Mouse (Mus musculus): ENCODE data around the gene Fam171b. TPM values are rescaled to one million over a fixed set of nuclear protein-coding genes. Genes with fewer than 3 reads are reported as not detected.

Gene Fam171b
- 5.4 and 6.4 TPM in 2 replicates for polyA plus RNA-seq (2015; fragmentation: Nextera tagmentation; extraction: Ambion mirVana)

DNA sequence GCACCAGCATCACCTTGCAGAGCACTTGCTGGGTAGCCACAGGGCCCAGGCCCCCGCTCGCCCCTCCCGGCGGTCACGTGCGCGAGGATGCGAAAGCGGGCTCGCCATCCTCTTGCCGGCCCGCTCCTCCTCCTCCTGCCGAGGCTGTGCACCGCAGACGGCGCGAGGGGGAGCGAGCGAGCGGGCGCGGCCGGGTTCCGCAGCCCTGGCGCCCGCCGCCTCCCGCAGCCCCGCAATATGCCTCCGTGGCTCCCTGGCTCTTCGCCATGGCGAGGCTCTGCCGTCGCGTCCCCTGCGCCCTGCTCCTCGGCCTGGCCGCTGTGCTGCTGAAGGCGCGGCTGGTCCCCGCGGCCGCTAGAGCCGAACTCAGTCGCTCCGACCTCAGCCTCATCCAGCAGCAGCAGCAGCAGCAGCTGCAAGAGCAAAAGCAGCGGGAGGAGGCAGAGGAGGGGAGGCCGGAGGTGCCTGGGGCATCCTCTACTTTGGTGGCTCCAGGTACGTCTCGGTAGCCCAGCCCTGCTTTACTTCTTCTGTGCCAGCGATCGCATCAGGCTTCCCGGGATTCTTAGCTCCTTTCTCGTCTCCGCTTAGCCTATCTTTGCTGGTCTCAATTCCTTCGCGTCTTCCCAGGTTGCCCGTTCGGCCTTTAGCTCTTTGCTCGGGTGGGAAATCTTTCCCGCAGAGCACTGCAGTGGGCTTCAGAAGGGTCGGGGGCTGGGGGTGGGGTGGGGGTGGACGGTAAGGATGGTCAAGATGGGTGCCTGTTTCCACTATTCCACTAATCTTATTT lies at the start of gene Fam171b:
Gene Fam171b, plus strand, starts transcription at position 154 of the 790 bp plus-strand sequence.
- H3K27me3 ChIP-seq: peaks cover 10% of the 10 kb centered on the region; the same call in 1 of the 2 replicates
- H3K4me2 ChIP-seq: peak within 1 kb of the TSS; percentile 96
- H3K9ac ChIP-seq: peak within 1 kb of the TSS; percentile 58
- H3K9me3 ChIP-seq (replicated peaks): no peaks in the 10 kb centered on the region
- peak within 1 kb of the TSS; percentile 60 for H3K27ac ChIP-seq
- no peaks in the 10 kb centered on the region for H3K36me3 ChIP-seq
- peaks cover 18% of the 10 kb centered on the region for H3K4me1 ChIP-seq
- peak; percentile 93 for ATAC-seq (replicated peaks; ENCODE audit: low FRiP score)
- under 1% methylated on average over 58 of the region's 63 CpGs for WGBS
- peak within 1 kb of the TSS; percentile 65 for H3K4me3 ChIP-seq (replicated peaks)

DNA sequence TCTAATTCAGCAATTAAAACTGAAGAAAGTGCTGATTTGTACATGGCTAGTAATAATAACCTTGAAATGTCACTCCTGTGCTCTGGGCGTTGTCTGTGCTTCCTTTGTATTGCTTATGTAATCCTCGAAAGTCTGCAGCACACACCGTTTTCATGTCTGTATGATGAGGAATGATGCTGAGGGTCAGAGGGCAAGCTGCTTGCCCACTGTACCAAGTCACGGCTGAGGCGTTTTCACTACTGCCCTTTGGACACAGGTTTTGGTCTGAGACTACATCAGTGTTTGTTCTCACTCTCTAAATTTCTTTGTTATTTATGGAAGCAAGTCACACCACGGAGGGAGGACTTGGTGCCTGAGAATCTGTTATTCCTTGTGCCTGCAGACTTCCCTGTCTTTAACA lies 46.4 kb upstream of the Fam171b start:
- Histone ChIP-seq H3K9ac (no peak overlapping the region), H3K4me3 (replicated peaks) (no peak overlapping the region), H3K4me1 (no peaks in the 10 kb centered on the region), H3K27ac (peak overlapping the region; percentile 22; the same call in 1 of the 2 replicates), H3K36me3 (peaks cover 47% of the 10 kb centered on the region), H3K4me2 (no peak overlapping the region), H3K9me3 (replicated peaks) (no peaks in the 10 kb centered on the region), H3K27me3 (no peaks in the 10 kb centered on the region)
- ATAC-seq (replicated peaks; ENCODE audit: low FRiP score): peak; percentile 64; the same call in 1 of the 2 replicates
- 27% methylated on average over 6 of the region's 6 CpGs for WGBS

- Histone ChIP-seq H3K9me3 (replicated peaks) (no peaks in the 10 kb centered on the region), H3K27me3 (no peaks in the 10 kb centered on the region)
These were observed 45.6 kb upstream of the Fam171b start for GRCm38 (mm10) chr2:83766878-83767277.

GRCm38 (mm10) chr2:83768311-83769047 lies 44.0 kb upstream of the Fam171b start:
- 93% methylated on average over 4 of the region's 4 CpGs for WGBS
- Histone ChIP-seq H3K9ac (no peak overlapping the region), H3K36me3 (peaks cover 67% of the 10 kb centered on the region), H3K9me3 (replicated peaks) (no peaks in the 10 kb centered on the region), H3K4me1 (no peaks in the 10 kb centered on the region), H3K4me2 (no peak overlapping the region), H3K4me3 (replicated peaks) (no peak overlapping the region), H3K27ac (no peak overlapping the region), H3K27me3 (no peaks in the 10 kb centered on the region)
- ATAC-seq (replicated peaks; ENCODE audit: low FRiP score): no peak

More at GRCm38 (mm10) chr2:83766878-83767277, 45.6 kb upstream of the Fam171b start:
- WGBS: 92% methylated on average over 1 of the region's 1 CpGs
- Histone ChIP-seq H3K27ac (0 out of 2 replicates have a peak overlapping the region, but pooled peaks have one; percentile 22), H3K9ac (no peak overlapping the region), H3K36me3 (peaks cover 51% of the 10 kb centered on the region), H3K4me2 (no peak overlapping the region), H3K4me1 (no peaks in the 10 kb centered on the region), H3K4me3 (replicated peaks) (no peak overlapping the region)
- no peak for ATAC-seq (replicated peaks; ENCODE audit: low FRiP score)

DNA sequence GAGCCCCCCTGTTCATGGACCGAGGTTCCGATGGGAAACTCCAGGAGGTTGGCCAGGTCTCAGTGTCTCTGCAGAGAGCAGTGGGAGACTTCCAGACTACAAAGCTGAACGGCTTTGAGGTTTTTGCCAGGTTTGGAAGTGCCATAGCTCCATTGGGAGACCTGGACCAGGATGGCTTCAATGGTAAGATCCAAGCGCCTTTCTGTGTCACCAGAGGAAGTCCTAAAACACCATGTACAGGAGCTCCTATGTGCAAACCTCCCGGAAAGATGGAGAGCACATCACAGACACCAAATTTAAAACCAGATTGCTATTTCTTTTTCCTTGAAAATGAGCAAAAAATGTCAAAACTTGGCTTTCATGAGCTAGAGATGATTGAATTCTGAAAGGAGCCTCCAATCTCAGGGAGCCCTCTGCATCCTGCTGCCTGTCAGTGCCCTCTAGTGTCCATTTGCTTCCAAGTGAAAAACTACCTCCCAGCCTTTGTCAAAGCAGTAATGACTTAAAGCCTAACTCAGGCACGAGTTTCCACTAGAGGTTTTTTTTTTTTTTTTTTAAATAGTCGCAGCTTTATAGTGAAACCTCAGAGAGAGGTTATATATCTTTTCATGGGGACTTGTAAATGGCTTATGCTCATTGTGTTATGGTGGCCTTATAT lies 41.2 kb upstream of the Fam171b start:
- H3K27me3 ChIP-seq: no peaks in the 10 kb centered on the region
- H3K9me3 ChIP-seq (replicated peaks): no peaks in the 10 kb centered on the region
- H3K9ac ChIP-seq: no peak overlapping the region
- no peak overlapping the region for H3K4me2 ChIP-seq
- peaks cover 83% of the 10 kb centered on the region for H3K36me3 ChIP-seq
- H3K4me3 ChIP-seq (replicated peaks): no peak overlapping the region
- no peak overlapping the region for H3K27ac ChIP-seq
- no peaks in the 10 kb centered on the region for H3K4me1 ChIP-seq
- WGBS: 61% methylated on average over 7 of the region's 7 CpGs
- ATAC-seq (replicated peaks; ENCODE audit: low FRiP score): peak; percentile 69; the same call in 1 of the 2 replicates

DNA sequence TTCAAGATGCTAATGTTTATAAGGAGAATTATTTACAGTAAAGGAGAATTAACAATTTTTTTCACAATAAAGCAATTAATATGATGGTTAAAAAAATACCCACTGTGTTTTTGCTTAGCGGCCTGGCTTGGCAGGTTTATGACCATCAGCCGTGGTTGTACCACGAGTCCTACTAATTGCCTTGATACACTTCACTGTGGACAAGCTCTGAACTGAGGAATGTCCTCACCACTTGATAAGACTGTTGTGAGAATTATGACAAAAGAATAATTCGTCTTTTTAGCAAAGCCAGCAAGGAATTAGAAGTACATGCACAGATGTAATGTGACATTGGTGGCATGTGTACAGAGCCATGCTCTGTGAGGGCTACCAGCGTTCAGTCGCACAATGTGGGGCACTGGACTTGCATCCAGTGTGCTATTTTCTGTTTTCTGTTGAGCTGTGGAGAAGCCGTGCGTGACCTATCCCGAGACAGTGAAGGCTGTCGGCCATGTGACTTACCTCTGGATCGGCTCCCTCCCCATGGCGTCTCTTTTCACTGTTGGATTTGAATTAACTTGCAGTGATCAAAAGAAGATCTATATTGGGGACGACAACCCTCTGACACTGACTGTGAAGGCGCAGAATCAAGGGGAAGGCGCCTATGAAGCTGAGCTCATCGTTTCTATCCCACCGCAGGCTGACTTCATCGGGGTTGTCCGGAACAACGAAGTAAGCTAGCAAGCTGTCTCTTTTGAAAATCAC lies 20.9 kb upstream of the Fam171b start:
- H3K9ac ChIP-seq: no peak overlapping the region

DNA sequence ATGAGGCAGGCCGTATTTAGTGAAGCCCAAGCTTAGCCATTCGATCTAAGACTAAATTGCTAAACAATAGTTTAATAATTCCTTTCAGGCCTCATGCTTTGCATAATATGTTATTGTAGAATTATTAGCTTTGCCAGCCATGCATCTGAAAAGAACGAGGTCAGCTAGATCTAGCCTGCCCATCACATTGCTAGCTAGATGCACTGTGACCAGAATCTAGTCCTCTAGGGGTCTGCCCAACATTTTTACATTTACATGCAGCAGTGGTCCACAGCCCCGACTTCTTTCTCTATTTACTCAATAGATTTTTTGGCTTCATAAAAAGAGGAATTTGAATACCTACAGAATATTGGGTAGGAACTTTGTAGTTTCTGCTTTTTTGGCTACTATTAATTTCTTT lies 20.3 kb upstream of the Fam171b start:
- Histone ChIP-seq H3K9me3 (replicated peaks) (no peaks in the 10 kb centered on the region), H3K9ac (no peak overlapping the region), H3K4me1 (no peaks in the 10 kb centered on the region), H3K36me3 (peaks cover 80% of the 10 kb centered on the region), H3K4me2 (no peak overlapping the region), H3K4me3 (replicated peaks) (no peak overlapping the region), H3K27me3 (no peaks in the 10 kb centered on the region), H3K27ac (no peak overlapping the region)
- 92% methylated on average over 4 of the region's 4 CpGs for WGBS
- no peak for ATAC-seq (replicated peaks; ENCODE audit: low FRiP score)

More for the DNA sequence above, 20.9 kb upstream of the Fam171b start:
- H3K36me3 ChIP-seq: peaks cover 74% of the 10 kb centered on the region
- H3K27me3 ChIP-seq: no peaks in the 10 kb centered on the region
- H3K27ac ChIP-seq: no peak overlapping the region
- ATAC-seq (replicated peaks; ENCODE audit: low FRiP score): no peak
- WGBS: 87% methylated on average over 20 of the region's 20 CpGs
- no peak overlapping the region for H3K4me3 ChIP-seq (replicated peaks)
- H3K4me1 ChIP-seq: no peaks in the 10 kb centered on the region
- no peaks in the 10 kb centered on the region for H3K9me3 ChIP-seq (replicated peaks)
- H3K4me2 ChIP-seq: no peak overlapping the region

DNA sequence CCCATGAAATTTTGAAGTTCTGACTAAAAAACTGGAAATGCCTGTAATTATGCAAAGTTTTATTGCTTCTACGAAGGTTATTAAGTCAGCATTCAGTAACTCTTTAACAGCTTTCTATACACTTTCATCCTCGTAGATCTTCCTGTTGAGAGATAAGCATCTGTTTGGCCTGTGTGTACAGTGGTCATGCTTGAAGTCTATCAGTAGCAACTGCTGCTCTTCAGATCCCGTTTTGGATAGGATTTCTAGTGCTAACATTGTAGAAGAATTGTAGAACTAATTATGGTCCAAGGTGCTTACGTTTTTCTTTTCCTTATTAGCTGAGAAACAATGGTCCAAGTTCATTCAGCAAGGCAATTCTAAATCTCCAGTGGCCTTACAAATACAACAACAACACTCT lies 16.7 kb upstream of the Fam171b start:
- peaks cover 90% of the 10 kb centered on the region for H3K36me3 ChIP-seq
- no peak overlapping the region for H3K9ac ChIP-seq
- H3K27me3 ChIP-seq: no peaks in the 10 kb centered on the region
- no peak overlapping the region for H3K4me2 ChIP-seq
- no peaks in the 10 kb centered on the region for H3K4me1 ChIP-seq
- no peaks in the 10 kb centered on the region for H3K9me3 ChIP-seq (replicated peaks)
- 76% methylated on average over 4 of the region's 4 CpGs for WGBS
- ATAC-seq (replicated peaks; ENCODE audit: low FRiP score): no peak
- H3K27ac ChIP-seq: no peak overlapping the region
- H3K4me3 ChIP-seq (replicated peaks): no peak overlapping the region

- H3K27ac ChIP-seq: no peak overlapping the region
- no peak overlapping the region for H3K4me2 ChIP-seq
- no peaks in the 10 kb centered on the region for H3K27me3 ChIP-seq
- no peaks in the 10 kb centered on the region for H3K9me3 ChIP-seq (replicated peaks)
- H3K9ac ChIP-seq: no peak overlapping the region
- no peak for ATAC-seq (replicated peaks; ENCODE audit: low FRiP score)
- H3K4me1 ChIP-seq: no peaks in the 10 kb centered on the region
- H3K36me3 ChIP-seq: peaks cover 94% of the 10 kb centered on the region
- H3K4me3 ChIP-seq (replicated peaks): no peak overlapping the region
- 82% methylated on average over 9 of the region's 9 CpGs for WGBS
These were observed 14.4 kb upstream of the Fam171b start for GRCm38 (mm10) chr2:83797902-83798497.

DNA sequence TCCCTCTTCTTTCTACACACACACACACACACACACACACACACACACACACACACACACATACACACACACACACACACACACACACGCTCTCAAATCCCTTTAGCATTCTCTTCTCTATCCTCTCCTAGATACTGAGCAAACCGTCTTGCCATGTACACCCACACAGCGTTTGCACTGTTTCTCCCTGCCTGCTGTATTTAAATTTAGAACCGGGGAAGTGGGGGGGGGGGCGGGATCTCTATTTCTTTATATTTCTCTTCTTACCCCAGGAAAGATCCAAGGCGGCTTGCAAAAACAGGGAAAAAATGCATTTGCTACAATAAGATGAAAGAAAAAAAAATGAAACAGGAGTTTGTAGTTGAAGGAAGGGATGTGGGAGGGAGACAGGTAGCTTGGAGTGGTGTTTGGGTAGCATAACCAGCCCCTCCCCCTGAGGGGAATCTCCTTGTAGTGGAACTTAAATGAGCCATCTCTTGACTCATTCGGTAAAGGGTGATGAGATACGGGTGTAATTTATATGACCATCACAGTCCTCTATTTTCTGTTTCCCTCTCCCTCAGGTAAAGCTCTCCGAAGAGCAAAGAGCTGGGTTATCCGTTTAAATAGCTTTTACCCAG lies 947 bp downstream of the Fam171b start:
- WGBS: 10% methylated on average over 10 of the region's 10 CpGs
- ATAC-seq (replicated peaks; ENCODE audit: low FRiP score): peak; percentile 26; the same call in 1 of the 2 replicates

More for the DNA sequence above, 947 bp downstream of the Fam171b start:
- peaks cover 10% of the 10 kb centered on the region; the same call in 1 of the 2 replicates for H3K27me3 ChIP-seq
- H3K9me3 ChIP-seq (replicated peaks): no peaks in the 10 kb centered on the region
- H3K4me1 ChIP-seq: peaks cover 18% of the 10 kb centered on the region
- H3K36me3 ChIP-seq: no peaks in the 10 kb centered on the region
- no peak overlapping the region for H3K27ac ChIP-seq
- H3K4me2 ChIP-seq: peak overlapping the region; percentile 96
- H3K9ac ChIP-seq: no peak overlapping the region; the same call in 1 of the 2 replicates
- peak overlapping the region; percentile 65 for H3K4me3 ChIP-seq (replicated peaks)
